Mouse (Mus musculus) ES-CJ7 (cell line): Measurements from ENCODE around the gene Gm42906.

Experiments used
- DNase-seq: peaks from one replicate; pipeline ENCODE4 v3.0.0; 2011; ENCODE audit warnings: low read depth, low spot score

The Gm42906 gene

GRCm38 (mm10) chr5:151233400-151234031, 194.4 kb downstream of the Gm42906 start, which contains the start of gene Stard13:
Gene Stard13, minus strand, starts transcription at chr5:151233836.
- peak; percentile 9 for DNase-seq

GRCm38 (mm10) chr5:151232576-151233299, 195.2 kb downstream of the Gm42906 start:
- no peak for DNase-seq

GRCm38 (mm10) chr5:151231861-151232260, 196.1 kb downstream of the Gm42906 start:
- DNase-seq = no peak

GRCm38 (mm10) chr5:151231411-151231810, 196.6 kb downstream of the Gm42906 start:
- no peak for DNase-seq

GRCm38 (mm10) chr5:151230427-151230826, 197.5 kb downstream of the Gm42906 start:
- DNase-seq = no peak

GRCm38 (mm10) chr5:151228367-151229005, 199.5 kb downstream of the Gm42906 start:
- no peak for DNase-seq

GRCm38 (mm10) chr5:151223696-151224366, 204.1 kb downstream of the Gm42906 start:
- peak; percentile 59 for DNase-seq

- no peak for DNase-seq
Observed at GRCm38 (mm10) chr5:151222791-151223190, 205.2 kb downstream of the Gm42906 start.

- peak; percentile 84 for DNase-seq
Observed at GRCm38 (mm10) chr5:151218689-151219115, 209.3 kb downstream of the Gm42906 start.

GRCm38 (mm10) chr5:151213097-151213496, 214.9 kb downstream of the Gm42906 start:
- DNase-seq = no peak

GRCm38 (mm10) chr5:151210869-151211268, 217.1 kb downstream of the Gm42906 start:
- no peak for DNase-seq

- no peak for DNase-seq
Observed at GRCm38 (mm10) chr5:151210060-151210459, 217.9 kb downstream of the Gm42906 start.

GRCm38 (mm10) chr5:151205017-151205416, 222.9 kb downstream of the Gm42906 start:
- DNase-seq = no peak

- DNase-seq = no peak
Observed at GRCm38 (mm10) chr5:151202925-151203324, 225.0 kb downstream of the Gm42906 start.

- no peak for DNase-seq
Observed at GRCm38 (mm10) chr5:151201220-151201619, 226.7 kb downstream of the Gm42906 start.

- no peak for DNase-seq
Observed at GRCm38 (mm10) chr5:151199235-151199634, 228.7 kb downstream of the Gm42906 start.

GRCm38 (mm10) chr5:151196603-151197272, 231.2 kb downstream of the Gm42906 start:
- no peak for DNase-seq

GRCm38 (mm10) chr5:151193885-151194520, 234.0 kb downstream of the Gm42906 start:
- DNase-seq = no peak

GRCm38 (mm10) chr5:151192266-151192665, 235.7 kb downstream of the Gm42906 start:
- DNase-seq = no peak

- DNase-seq = no peak
Observed at GRCm38 (mm10) chr5:151190764-151191163, 237.2 kb downstream of the Gm42906 start.
